ENCODE assay signal across 16 mouse cellular contexts in genomic region chr1:125431286-125431685, GRCm38 (mm10). TPM values are rescaled to one million over a fixed set of nuclear protein-coding genes. Genes with fewer than 3 reads are reported as not detected.
DNase-seq lines count a peak whose midpoint lies in the region; ATAC-seq and TF ChIP-seq lines count a peak whose summit lies in the region.
"Had no signal": no experiment of that assay in that cellular context is flagged by ENCODE, and none has a peak within 500 bp of the region (broad histone marks: within the 10 kb centered on the region; RNA-seq: fewer than 3 reads in every experiment).

No protein-coding gene starts in this region.

- H3K9ac ChIP-seq in heart, postnatal 0 days (replicated peaks; ENCODE audit: low read depth, low read length), result peak overlapping the region; percentile 48; the same call in 1 of the 2 replicates
- no peak overlapping the region for H3K9ac ChIP-seq in liver, embryonic 13.5 days
- H3K9ac ChIP-seq: hindbrain, embryonic 13.5 days; limb, embryonic 15.5 days had no signal

- ATAC-seq in heart, postnatal 0 days (ENCODE audit: insufficient read depth, low read depth), result no peak
- ATAC-seq in liver, embryonic 13.5 days (ENCODE audit: low read depth), result no peak
- ATAC-seq: Patski had no signal

- H3K27ac ChIP-seq in heart, postnatal 0 days (ENCODE audit: low read depth), result no peak overlapping the region
- 0 out of 2 replicates have a peak overlapping the region, but pooled peaks have one; percentile 7 for H3K27ac ChIP-seq in brown adipose tissue, adult 24 weeks (replicated peaks; ENCODE audit: low read depth, low read length)
- H3K27ac ChIP-seq in liver, embryonic 13.5 days, result no peak overlapping the region
- H3K27ac ChIP-seq: hindbrain, embryonic 13.5 days; limb, embryonic 15.5 days had no signal

- H3K4me2 ChIP-seq in heart, postnatal 0 days (ENCODE audit: low read depth, low read length), result peak overlapping the region; percentile 41
- H3K4me2 ChIP-seq in liver, embryonic 13.5 days, result peak overlapping the region; percentile 38
- H3K4me2 ChIP-seq: hindbrain, embryonic 13.5 days; limb, embryonic 15.5 days; midbrain, embryonic 11.5 days had no signal

- H3K4me1 ChIP-seq in heart, postnatal 0 days (ENCODE audit: control insufficient read depth, insufficient read depth), result peaks cover 51% of the 10 kb centered on the region
- peaks cover 21% of the 10 kb centered on the region for H3K4me1 ChIP-seq in brown adipose tissue, adult 24 weeks (ENCODE audit: control insufficient read depth, insufficient read depth, insufficient read length, low read length)
- peaks cover 71% of the 10 kb centered on the region for H3K4me1 ChIP-seq in liver, embryonic 13.5 days (replicated peaks)

- no peaks in the 10 kb centered on the region for H3K27me3 ChIP-seq in heart, postnatal 0 days (ENCODE audit: control insufficient read depth, insufficient read depth, low read length)
- no peaks in the 10 kb centered on the region for H3K27me3 ChIP-seq in liver, embryonic 13.5 days
- H3K27me3 ChIP-seq: hindbrain, embryonic 13.5 days; limb, embryonic 15.5 days; Patski had no signal

- H3K9me3 ChIP-seq in heart, postnatal 0 days (replicated peaks; ENCODE audit: control insufficient read depth, low read length), result no peaks in the 10 kb centered on the region
- H3K9me3 ChIP-seq in liver, embryonic 13.5 days (replicated peaks), result no peaks in the 10 kb centered on the region
- H3K9me3 ChIP-seq: hindbrain, embryonic 13.5 days; limb, embryonic 15.5 days had no signal

- TF ChIP-seq CTCF in heart, postnatal 0 days (IDR thresholded peaks at IDR 0.05; ENCODE audit: low read depth), result no peak

- H3K36me3 ChIP-seq in heart, postnatal 0 days (replicated peaks; ENCODE audit: control insufficient read depth, insufficient read depth, low read length), result no peaks in the 10 kb centered on the region
- H3K36me3 ChIP-seq in liver, embryonic 13.5 days, result no peaks in the 10 kb centered on the region
- H3K36me3 ChIP-seq: hindbrain, embryonic 13.5 days; limb, embryonic 15.5 days had no signal

- no peak for TF ChIP-seq EP300 in heart, postnatal 0 days (IDR thresholded peaks at IDR 0.05; ENCODE audit: low read depth)

- no peak overlapping the region; the same call in 1 of the 2 replicates for H3K4me3 ChIP-seq in heart, postnatal 0 days (ENCODE audit: low read depth, low read length)
- H3K4me3 ChIP-seq in brown adipose tissue, adult 24 weeks (ENCODE audit: insufficient read depth, low read depth, low read length), result no peak overlapping the region
- H3K4me3 ChIP-seq in liver, embryonic 13.5 days (replicated peaks), result no peak overlapping the region
- H3K4me3 ChIP-seq: hindbrain, embryonic 13.5 days; limb, embryonic 15.5 days had no signal

- 36% methylated on average over 4 of the region's 4 CpGs for WGBS in heart, postnatal 0 days
- 30% methylated on average over 4 of the region's 4 CpGs for WGBS in liver, embryonic 13.5 days (ENCODE audit: insufficient replicate concordance)

- DNase-seq in heart, postnatal 0 days (ENCODE audit: low spot score), result no peak
- no peak for DNase-seq in heart, adult 9 months (ENCODE audit: low spot score in 2 of 2)
- DNase-seq in liver, embryonic 13.5 days, result no peak
- DNase-seq in naive thymus-derived CD4-positive, alpha-beta T cell, adult 2 months (ENCODE audit: low read depth), result peak; percentile 18
- DNase-seq in kidney, postnatal 10 days, result no peak
- no peak for DNase-seq in ovary, postnatal 10 days (ENCODE audit: low spot score)
- no peak for DNase-seq in layer of hippocampus, adult 9-11 months
- DNase-seq: cerebellum, postnatal 10 days; gastrocnemius, postnatal 14 days; right cerebral cortex, postnatal 4 days; thymus, postnatal 4 days had no signal

RNA-seq across cellular contexts. Expression of gene Actr3, which starts 4.2 kb away (rescaled TPM):
- total RNA-seq in heart, postnatal 0 days (2014; rRNA removed; ENCODE audit: low replicate concordance), result 193 and 208 TPM in 2 replicates
- polyA plus RNA-seq in heart, postnatal 0 days (2015; fragmentation: Nextera tagmentation; extraction: Ambion mirVana), result 242 and 287 TPM in 2 replicates
- polyA plus RNA-seq in brown adipose tissue, adult 24 weeks (2012; ENCODE audit: insufficient read depth, insufficient read length, missing spikeins), result 102 and 107 TPM in 2 replicates
- 142 and 164 TPM in 2 replicates for polyA plus RNA-seq in liver, embryonic 13.5 days (2015; fragmentation: Nextera tagmentation; extraction: Ambion mirVana)
